Mouse (Mus musculus): ENCODE data around the gene Il1rap. TPM values are rescaled to one million over a fixed set of nuclear protein-coding genes. Genes with fewer than 3 reads are reported as not detected.
A peak's percentile ranks its signal among the peaks of the same experiment; 100 is the strongest.

Gene Il1rap
- 14.3 TPM for polyA plus RNA-seq (2021)

GRCm38 (mm10) chr16:26581048-26581912, at the start of gene Il1rap:
Gene Il1rap, plus strand, starts transcription at chr16:26581704.
- no peaks in the 10 kb centered on the region for H3K27me3 ChIP-seq
- ATAC-seq (peak; percentile 98), DNase-seq (ENCODE audit: low read depth, low spot score) (peak; percentile 51)
- ChIA-PET CTCF (interaction anchor here (0.8 to 0.9 kb wide), 2 partner anchors 26 to 36 kb away, joined by 3 read pairs; no protein-coding TSS in a partner anchor), POLR2A (no interaction called here)
- no peak for TF ChIP-seq CTCF (IDR thresholded peaks at IDR 0.05)
- in situ Hi-C loops (cut with MboI; ENCODE audit: low pct_unique_long_range_greater_than_20kb) = no loop called here

- CTCF ChIA-PET = no interaction called here
- POLR2A ChIA-PET = no interaction called here
- TF ChIP-seq CTCF (IDR thresholded peaks at IDR 0.05) = no peak
- H3K27me3 ChIP-seq = no peaks in the 10 kb centered on the region
- DNase-seq (ENCODE audit: low read depth, low spot score) (no peak), ATAC-seq (no peak)
- in situ Hi-C loops (cut with MboI; ENCODE audit: low pct_unique_long_range_greater_than_20kb) = no loop called here
These were observed 49.2 kb upstream of the Il1rap start for GRCm38 (mm10) chr16:26532287-26532686.

DNA sequence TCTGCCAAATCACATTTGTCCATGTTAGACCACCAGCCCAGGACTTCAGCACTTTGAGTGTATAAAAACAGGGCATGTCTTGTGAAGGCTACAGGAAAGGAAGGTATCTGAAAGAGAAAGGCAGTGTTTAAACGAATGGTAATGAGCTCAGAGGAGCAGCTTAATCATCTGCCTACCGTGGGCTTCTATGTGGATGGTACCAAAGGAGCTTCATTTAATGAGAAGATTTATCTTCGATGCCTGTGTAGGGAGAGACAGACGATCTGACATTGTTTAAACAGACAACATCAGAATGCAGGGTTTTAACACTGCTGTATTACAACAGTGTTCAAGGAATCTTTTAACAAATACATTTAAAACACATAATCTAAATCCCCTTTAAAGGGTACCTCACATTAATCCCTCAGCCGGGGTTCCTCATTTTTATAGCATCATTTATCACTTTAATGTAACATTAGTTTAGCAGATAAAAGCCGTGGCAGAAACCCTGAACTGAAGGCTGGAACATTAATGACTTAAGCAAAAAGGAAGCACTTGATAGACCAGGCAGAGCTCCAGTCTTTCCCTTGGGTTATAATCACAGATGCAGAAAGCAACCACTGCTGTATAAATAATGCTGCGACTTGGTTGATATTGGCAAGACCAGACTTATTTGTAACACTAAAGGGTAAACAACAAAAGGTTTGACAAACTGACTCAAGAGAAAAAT, 35.2 kb upstream of the Il1rap start:
- peaks cover 12% of the 10 kb centered on the region for H3K27me3 ChIP-seq
- no peak for DNase-seq (ENCODE audit: low read depth, low spot score)
- in situ Hi-C loops (cut with MboI; ENCODE audit: low pct_unique_long_range_greater_than_20kb) = no loop called here
- ChIA-PET POLR2A (interaction anchor here (0.7 kb wide), 1 partner anchor 27 kb away, joined by 4 read pairs; no protein-coding TSS in a partner anchor), CTCF (interaction anchor here (1.1 kb wide), 1 partner anchor 149 kb away, joined by 3 read pairs; no protein-coding TSS in a partner anchor)
- TF ChIP-seq CTCF (IDR thresholded peaks at IDR 0.05) = no peak
- no peak for ATAC-seq

DNA sequence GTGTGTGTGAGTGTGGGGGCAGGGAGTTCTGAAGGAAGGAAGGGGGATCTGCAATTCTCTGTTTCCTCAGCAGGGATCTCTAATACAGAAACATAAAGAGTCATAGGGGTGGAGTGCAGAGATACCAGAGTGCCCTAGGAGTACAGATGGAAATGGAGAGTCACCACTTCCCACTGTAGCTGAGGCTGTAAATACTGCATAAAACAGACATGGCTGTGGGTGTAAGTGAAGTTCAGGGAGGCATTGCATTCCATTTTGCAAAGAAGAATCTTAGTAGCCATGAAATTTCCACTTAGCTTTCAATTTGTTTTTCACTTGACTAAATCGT, 34.7 kb upstream of the Il1rap start:
- no peak for TF ChIP-seq CTCF (IDR thresholded peaks at IDR 0.05)
- in situ Hi-C loops (cut with MboI; ENCODE audit: low pct_unique_long_range_greater_than_20kb) = no loop called here
- DNase-seq (ENCODE audit: low read depth, low spot score) (no peak), ATAC-seq (no peak)
- CTCF ChIA-PET = no interaction called here
- POLR2A ChIA-PET = no interaction called here
- H3K27me3 ChIP-seq = peaks cover 12% of the 10 kb centered on the region

- in situ Hi-C loops (cut with MboI; ENCODE audit: low pct_unique_long_range_greater_than_20kb) = no loop called here
- H3K27me3 ChIP-seq = peaks cover 12% of the 10 kb centered on the region
- CTCF ChIA-PET = no interaction called here
- DNase-seq (ENCODE audit: low read depth, low spot score) (no peak), ATAC-seq (no peak)
- no peak for TF ChIP-seq CTCF (IDR thresholded peaks at IDR 0.05)
- POLR2A ChIA-PET = no interaction called here
These were observed 32.3 kb upstream of the Il1rap start for GRCm38 (mm10) chr16:26549221-26549620.

GRCm38 (mm10) chr16:26552234-26552633, 29.3 kb upstream of the Il1rap start:
- H3K27me3 ChIP-seq = no peaks in the 10 kb centered on the region
- ChIA-PET CTCF (no interaction called here), POLR2A (no interaction called here)
- no peak for ATAC-seq
- in situ Hi-C loops (cut with MboI; ENCODE audit: low pct_unique_long_range_greater_than_20kb) = no loop called here
- no peak for DNase-seq (ENCODE audit: low read depth, low spot score)
- no peak for TF ChIP-seq CTCF (IDR thresholded peaks at IDR 0.05)

DNA sequence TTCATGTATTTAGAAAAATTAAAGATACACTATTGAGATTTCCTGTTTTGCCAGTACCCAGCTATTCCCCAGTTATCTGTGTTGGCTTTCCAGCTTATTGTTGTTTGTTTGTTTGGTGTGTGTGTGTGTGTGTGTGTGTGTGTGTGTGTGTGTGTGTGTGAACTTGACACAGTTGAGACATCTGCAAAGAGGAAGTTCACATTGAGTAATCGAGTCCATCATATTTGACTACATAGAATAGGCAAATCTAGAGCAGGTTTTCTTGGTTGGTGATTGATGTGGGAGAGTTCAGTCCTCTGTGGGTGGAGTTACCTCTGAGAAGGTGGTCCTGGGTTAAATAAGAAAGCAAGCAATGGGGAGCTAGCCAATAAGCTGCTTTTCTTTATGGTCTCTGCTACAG, 22.7 kb upstream of the Il1rap start:
- no peak for TF ChIP-seq CTCF (IDR thresholded peaks at IDR 0.05)
- DNase-seq (ENCODE audit: low read depth, low spot score) = no peak
- ChIA-PET POLR2A (no interaction called here), CTCF (no interaction called here)
- ATAC-seq = no peak
- in situ Hi-C loops (cut with MboI; ENCODE audit: low pct_unique_long_range_greater_than_20kb) = no loop called here
- peaks cover 4% of the 10 kb centered on the region for H3K27me3 ChIP-seq

GRCm38 (mm10) chr16:26561743-26562142, 19.8 kb upstream of the Il1rap start:
- no peak for DNase-seq (ENCODE audit: low read depth, low spot score)
- in situ Hi-C loops (cut with MboI; ENCODE audit: low pct_unique_long_range_greater_than_20kb) = no loop called here
- no peak for TF ChIP-seq CTCF (IDR thresholded peaks at IDR 0.05)
- ATAC-seq = no peak
- H3K27me3 ChIP-seq = peaks cover 4% of the 10 kb centered on the region
- POLR2A ChIA-PET = no interaction called here
- CTCF ChIA-PET = no interaction called here

DNA sequence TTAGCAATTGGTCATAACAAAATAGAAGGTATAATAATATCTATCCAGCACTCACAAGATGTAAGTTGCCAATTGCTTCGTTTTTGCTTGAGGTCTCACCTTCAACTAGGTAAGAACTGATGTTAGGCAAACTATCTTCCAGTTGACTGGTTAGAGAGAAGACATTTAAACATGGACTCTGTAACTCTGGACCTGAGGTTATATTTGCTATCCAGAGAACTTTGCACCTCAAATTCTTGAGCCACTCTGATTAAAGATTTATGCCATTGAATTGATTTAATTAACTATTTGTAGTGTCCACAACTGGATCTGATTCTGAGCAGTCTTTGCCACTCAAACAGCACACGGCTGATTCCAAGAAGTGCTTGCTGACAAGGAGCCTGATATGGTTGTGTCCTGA, 18.7 kb upstream of the Il1rap start:
- CTCF ChIA-PET = no interaction called here
- peaks cover 4% of the 10 kb centered on the region for H3K27me3 ChIP-seq
- POLR2A ChIA-PET = no interaction called here
- TF ChIP-seq CTCF (IDR thresholded peaks at IDR 0.05) = no peak
- DNase-seq (ENCODE audit: low read depth, low spot score) (no peak), ATAC-seq (no peak)
- in situ Hi-C loops (cut with MboI; ENCODE audit: low pct_unique_long_range_greater_than_20kb) = no loop called here

DNA sequence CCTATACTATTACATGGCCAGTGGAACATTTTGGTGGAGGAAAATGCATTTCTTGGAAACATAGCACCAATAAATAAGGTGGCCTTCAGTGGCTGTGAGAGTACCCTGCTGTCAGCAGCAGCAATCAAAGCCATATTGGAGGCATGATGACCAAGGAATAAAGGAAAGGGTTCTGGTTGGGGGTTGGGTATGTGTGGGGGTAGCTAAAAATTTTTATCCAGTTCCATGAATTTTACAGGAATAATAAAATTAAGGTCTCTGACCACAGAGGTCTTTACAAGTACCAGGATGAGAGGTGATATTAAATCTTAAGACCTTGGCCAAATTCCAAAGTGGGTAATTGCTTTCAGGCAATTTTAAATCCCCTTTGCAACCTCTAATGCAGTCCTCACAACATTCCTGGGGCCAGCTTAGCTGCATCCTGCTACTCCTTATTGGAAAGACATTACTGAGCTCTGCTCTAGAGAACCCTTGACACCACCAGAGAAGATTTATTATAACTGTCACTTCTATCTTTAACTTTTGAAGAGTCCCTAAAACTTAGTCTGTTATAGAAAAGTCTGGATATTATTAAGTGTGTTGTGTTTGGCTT, 12.0 kb upstream of the Il1rap start:
- H3K27me3 ChIP-seq = no peaks in the 10 kb centered on the region
- no peak for TF ChIP-seq CTCF (IDR thresholded peaks at IDR 0.05)
- ATAC-seq (no peak), DNase-seq (ENCODE audit: low read depth, low spot score) (no peak)
- POLR2A ChIA-PET = no interaction called here
- in situ Hi-C loops (cut with MboI; ENCODE audit: low pct_unique_long_range_greater_than_20kb) = no loop called here
- CTCF ChIA-PET = no interaction called here

- in situ Hi-C loops (cut with MboI; ENCODE audit: low pct_unique_long_range_greater_than_20kb) = no loop called here
- no peak for TF ChIP-seq CTCF (IDR thresholded peaks at IDR 0.05)
- POLR2A ChIA-PET = no interaction called here
- CTCF ChIA-PET = no interaction called here
- ATAC-seq = no peak
- H3K27me3 ChIP-seq = no peaks in the 10 kb centered on the region
- DNase-seq (ENCODE audit: low read depth, low spot score) = no peak
These were observed 9.7 kb upstream of the Il1rap start for GRCm38 (mm10) chr16:26571836-26572235.
